Mouse (Mus musculus) E14TG2a.4 (cell line): ENCODE data around the gene Aox3.

ENCODE experiments used
- H3K27me3 ChIP-seq: 2 replicates; pipeline ENCODE4 v1.6.1; 2014; ENCODE audit warnings: low read length, control low read depth; ENCODE audit not compliant: insufficient read depth
- H3K36me3 ChIP-seq: 2 replicates; pipeline ENCODE4 v1.6.1; 2014; ENCODE audit warnings: low read length, control low read depth; ENCODE audit not compliant: insufficient read depth
- H3K4me1 ChIP-seq: replicated peaks from 2 replicates; pipeline ENCODE4 v1.6.1; 2014; ENCODE audit warnings: low read depth, low read length, control low read depth
- H3K4me3 ChIP-seq: replicated peaks from 2 replicates; pipeline ENCODE4 v1.5.1; 2014; ENCODE audit warnings: mild to moderate bottlenecking, low read length
- H3K9me3 ChIP-seq: 2 replicates; pipeline ENCODE4 v1.6.1; 2014; ENCODE audit warnings: low read length, control low read depth
- CTCF ChIP-seq: conservative IDR thresholded peaks from 2 replicates; pipeline ENCODE4 v1.5.1; 2014; ENCODE audit warnings: low read length
- NANOG ChIP-seq: IDR thresholded peaks from 2 replicates; pipeline ENCODE4 v1.6.1; 2014; ENCODE audit warnings: borderline replicate concordance, low read length, mixed read lengths
- POU5F1 ChIP-seq: IDR thresholded peaks from 2 replicates; pipeline ENCODE4 v1.6.1; 2014; ENCODE audit warnings: low read length, borderline replicate concordance

The Aox3 gene

GRCm38 (mm10) chr1:58144384-58145069 is 31.6 kb downstream of the Aox3 start:
- Histone ChIP-seq H3K4me1 (peaks cover 10% of the 10 kb centered on the region), H3K27me3 (peaks cover 14% of the 10 kb centered on the region), H3K4me3 (no peak overlapping the region), H3K9me3 (no peaks in the 10 kb centered on the region), H3K36me3 (no peaks in the 10 kb centered on the region)
- no peak for TF ChIP-seq CTCF
- no peak for TF ChIP-seq POU5F1

GRCm38 (mm10) chr1:58146026-58146425 is 33.1 kb downstream of the Aox3 start:
- Histone ChIP-seq H3K9me3 (no peaks in the 10 kb centered on the region), H3K4me3 (no peak overlapping the region), H3K27me3 (peaks cover 14% of the 10 kb centered on the region), H3K36me3 (no peaks in the 10 kb centered on the region), H3K4me1 (peaks cover 10% of the 10 kb centered on the region)
- TF ChIP-seq NANOG, result no peak
- no peak for TF ChIP-seq CTCF
- no peak for TF ChIP-seq POU5F1

GRCm38 (mm10) chr1:58147776-58148175 is 34.8 kb downstream of the Aox3 start:
- peaks cover 4% of the 10 kb centered on the region; the same call in 1 of the 2 replicates for H3K27me3 ChIP-seq
- H3K4me1 ChIP-seq, result peaks cover 10% of the 10 kb centered on the region
- TF ChIP-seq NANOG (no peak), CTCF (no peak), POU5F1 (no peak)
- no peaks in the 10 kb centered on the region for H3K9me3 ChIP-seq
- H3K4me3 ChIP-seq, result no peak overlapping the region
- no peaks in the 10 kb centered on the region for H3K36me3 ChIP-seq

- no peaks in the 10 kb centered on the region for H3K9me3 ChIP-seq
These were observed 39.3 kb downstream of the Aox3 start for GRCm38 (mm10) chr1:58152247-58152646.

GRCm38 (mm10) chr1:58156747-58157146 is 43.8 kb downstream of the Aox3 start:
- no peak overlapping the region for H3K4me3 ChIP-seq
- peak; percentile 32; the same call in 1 of the 2 replicates for TF ChIP-seq CTCF
- no peak for TF ChIP-seq NANOG
- no peaks in the 10 kb centered on the region for H3K36me3 ChIP-seq
- no peaks in the 10 kb centered on the region for H3K9me3 ChIP-seq
- H3K27me3 ChIP-seq, result no peaks in the 10 kb centered on the region
- H3K4me1 ChIP-seq, result no peaks in the 10 kb centered on the region

More at GRCm38 (mm10) chr1:58152247-58152646, 39.3 kb downstream of the Aox3 start:
- no peaks in the 10 kb centered on the region for H3K27me3 ChIP-seq
- no peaks in the 10 kb centered on the region for H3K36me3 ChIP-seq
- H3K4me1 ChIP-seq, result no peaks in the 10 kb centered on the region
- H3K4me3 ChIP-seq, result no peak overlapping the region
- no peak for TF ChIP-seq POU5F1
- no peak for TF ChIP-seq NANOG
- no peak for TF ChIP-seq CTCF

GRCm38 (mm10) chr1:58169893-58170292 is 57.0 kb downstream of the Aox3 start:
- TF ChIP-seq NANOG (no peak), POU5F1 (no peak), CTCF (no peak)

GRCm38 (mm10) chr1:58188514-58189175 is 75.7 kb downstream of the Aox3 start:
- Histone ChIP-seq H3K4me1 (peaks cover 28% of the 10 kb centered on the region), H3K9me3 (no peaks in the 10 kb centered on the region), H3K4me3 (no peak overlapping the region), H3K36me3 (no peaks in the 10 kb centered on the region), H3K27me3 (no peaks in the 10 kb centered on the region)
- TF ChIP-seq NANOG (no peak), CTCF (no peak), POU5F1 (no peak)

More at GRCm38 (mm10) chr1:58169893-58170292, 57.0 kb downstream of the Aox3 start:
- no peaks in the 10 kb centered on the region for H3K27me3 ChIP-seq
- 0 out of 2 replicates have a peak, but pooled peaks cover 5% of the 10 kb centered on the region for H3K4me1 ChIP-seq
- no peaks in the 10 kb centered on the region for H3K9me3 ChIP-seq
- no peaks in the 10 kb centered on the region for H3K36me3 ChIP-seq
- H3K4me3 ChIP-seq, result no peak overlapping the region

GRCm38 (mm10) chr1:58194317-58194716 is 81.4 kb downstream of the Aox3 start:
- H3K27me3 ChIP-seq, result 0 out of 2 replicates have a peak, but pooled peaks cover 3% of the 10 kb centered on the region
- H3K4me1 ChIP-seq, result peaks cover 11% of the 10 kb centered on the region
- H3K36me3 ChIP-seq, result no peaks in the 10 kb centered on the region
- no peaks in the 10 kb centered on the region for H3K9me3 ChIP-seq
- no peak for TF ChIP-seq NANOG
- TF ChIP-seq POU5F1, result no peak
- TF ChIP-seq CTCF, result no peak
- H3K4me3 ChIP-seq, result no peak overlapping the region
